Mouse (Mus musculus) liver, postnatal 0 days (tissue): ENCODE data around the gene Sppl3.

Source experiments
- CTCF ChIP-seq: sonication (generic); IDR thresholded peaks from 2 replicates; pipeline ENCODE4 v1.5.1; 2016; ENCODE audit warnings: antibody characterized with exemption, low read depth
- EP300 ChIP-seq: IDR thresholded peaks from 2 replicates; pipeline ENCODE4 v1.6.1; 2016; ENCODE audit warnings: antibody characterized with exemption, low read depth, mild to moderate bottlenecking

DNA sequence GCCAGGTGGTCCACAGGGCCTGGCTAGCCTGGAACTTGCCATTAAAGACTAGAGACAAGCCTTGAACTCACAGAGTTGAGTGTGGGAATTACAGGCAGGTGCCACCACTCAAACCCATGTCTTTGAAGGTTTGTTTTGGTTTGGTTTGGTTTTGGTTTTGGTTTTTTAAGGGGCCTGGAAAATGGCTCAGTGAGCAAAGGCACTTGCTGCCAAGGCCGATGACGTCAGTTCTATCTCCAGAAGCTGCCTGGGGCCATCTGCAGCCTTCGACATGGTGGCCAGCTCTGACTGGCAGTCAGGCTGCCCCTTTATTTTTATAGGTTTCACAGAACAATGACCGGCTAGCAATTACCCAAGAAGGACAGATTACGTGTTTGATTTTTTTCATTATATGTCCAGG, 110.0 kb downstream of the Sppl3 start:
- no peak for TF ChIP-seq CTCF
- TF ChIP-seq EP300 = no peak
